Mouse (Mus musculus): ENCODE results near the gene Dhx16.

DNA sequence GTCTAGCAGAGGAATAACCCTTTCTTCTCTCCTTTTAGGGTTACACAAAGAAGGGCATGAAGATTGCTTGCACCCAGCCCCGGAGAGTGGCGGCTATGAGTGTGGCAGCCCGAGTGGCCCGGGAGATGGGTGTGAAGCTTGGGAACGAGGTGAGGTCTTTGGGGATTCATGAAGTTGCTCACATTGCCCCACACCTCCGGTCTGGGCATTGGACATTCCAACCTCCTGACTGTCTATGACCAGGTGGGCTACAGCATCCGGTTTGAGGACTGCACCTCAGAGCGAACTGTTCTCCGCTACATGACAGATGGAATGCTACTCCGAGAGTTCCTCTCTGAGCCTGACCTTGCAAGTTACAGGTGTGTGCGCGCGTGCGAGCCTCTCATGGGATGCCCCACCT is 4.2 kb downstream of the Dhx16 start:
- TF ChIP-seq POLR2A (IDR thresholded peaks at IDR 0.05; ENCODE audit: low read depth, low read length), result no peak
- TF ChIP-seq CTCF (IDR thresholded peaks at IDR 0.05; ENCODE audit: extremely low read depth, insufficient read length, insufficient replicate concordance, low read depth, low read length), result no peak

Measured in small intestine, adult 2 months (tissue).